Mouse (Mus musculus) myocyte (in vitro differentiated cells): ENCODE data around the gene Elmod3. TPM values are rescaled to one million over a fixed set of nuclear protein-coding genes. Genes with fewer than 3 reads are reported as not detected.

Experiments used
- H3K27me3 ChIP-seq: one replicate; pipeline ENCODE4 v1.6.1; 2011; ENCODE audit not compliant: control insufficient read depth, insufficient read depth, insufficient read length
- H3K36me3 ChIP-seq: one replicate; pipeline ENCODE4 v1.6.1; 2011; ENCODE audit not compliant: control insufficient read depth, insufficient read depth
- H3K4me2 ChIP-seq: one replicate; pipeline ENCODE4 v1.6.1; 2011; ENCODE audit warnings: low read depth, control low read depth
- H3K4me3 ChIP-seq: one replicate; pipeline ENCODE4 v1.5.1; 2011; ENCODE audit warnings: mild to moderate bottlenecking, control low read depth, moderate library complexity
- H3K79me2 ChIP-seq: one replicate; pipeline ENCODE4 v1.6.1; 2011; ENCODE audit not compliant: control insufficient read depth, insufficient read depth
- H3ac ChIP-seq: one replicate; pipeline ENCODE4 v1.6.1; 2011; ENCODE audit not compliant: control insufficient read depth, insufficient read length
- CEBPB ChIP-seq: IDR thresholded peaks from 2 replicates; pipeline ENCODE4 v1.6.1; 2011; ENCODE audit warnings: mild to moderate bottlenecking, moderate library complexity; ENCODE audit not compliant: poor library complexity, insufficient read depth, severe bottlenecking
- E2F4 ChIP-seq: IDR thresholded peaks from one replicate; pipeline ENCODE4 v1.6.1; 2011; ENCODE audit warnings: mild to moderate bottlenecking, control low read depth, moderate library complexity; ENCODE audit not compliant: insufficient read depth
- MAX ChIP-seq: IDR thresholded peaks from one replicate; pipeline ENCODE4 v1.6.1; 2011; ENCODE audit warnings: low read depth, mild to moderate bottlenecking, control low read depth
- MYOD1 ChIP-seq, 3 experiments: IDR thresholded peaks; one replicate each; pipeline ENCODE4 v1.6.1; 2011; ENCODE audit warnings: control low read depth in 2 of 3, low read depth in 2 of 3, mild to moderate bottlenecking in 2 of 3, moderate library complexity in 1 of 3; ENCODE audit not compliant: insufficient read length in 2 of 3, control insufficient read depth in 1 of 3
- MYOG ChIP-seq, 3 experiments: IDR thresholded peaks; one replicate each; pipeline ENCODE4 v1.6.1; 2011; ENCODE audit warnings: control low read depth in 2 of 3, low read depth in 2 of 3, mild to moderate bottlenecking in 2 of 3; ENCODE audit not compliant: insufficient read length in 2 of 3, control insufficient read depth in 1 of 3, insufficient read depth in 1 of 3
- POLR2A ChIP-seq: IDR thresholded peaks from one replicate; pipeline ENCODE4 v1.6.1; 2011; ENCODE audit warnings: low read depth, mild to moderate bottlenecking, control low read depth, moderate library complexity; ENCODE audit not compliant: insufficient read length
- POLR2AphosphoS2 ChIP-seq: IDR thresholded peaks from one replicate; pipeline ENCODE4 v1.6.1; 2011; ENCODE audit warnings: low read depth, control low read depth; ENCODE audit not compliant: insufficient read length
- REST ChIP-seq: IDR thresholded peaks from one replicate; pipeline ENCODE4 v1.6.1; 2011; ENCODE audit warnings: mild to moderate bottlenecking, control low read depth, moderate library complexity; ENCODE audit not compliant: insufficient read depth, insufficient read length
- SRF ChIP-seq: IDR thresholded peaks from one replicate; pipeline ENCODE4 v1.6.1; 2011; ENCODE audit warnings: low read depth; ENCODE audit not compliant: control insufficient read depth, insufficient read length
- TCF12 ChIP-seq: IDR thresholded peaks from one replicate; pipeline ENCODE4 v1.6.1; 2011; ENCODE audit warnings: mild to moderate bottlenecking, control low read depth; ENCODE audit not compliant: poor library complexity, insufficient read depth, severe bottlenecking
- TCF3 ChIP-seq: IDR thresholded peaks from one replicate; pipeline ENCODE4 v1.6.1; 2011; ENCODE audit warnings: low read depth, control low read depth; ENCODE audit not compliant: insufficient read length
- USF1 ChIP-seq: IDR thresholded peaks from one replicate; pipeline ENCODE4 v1.6.1; 2011; ENCODE audit warnings: low read depth, mild to moderate bottlenecking, control low read depth, moderate library complexity
- polyA plus RNA-seq: library from polyadenylated mRNA; unstranded; fragments of >200 nt; fragmentation: generic; extraction: Trizol; gene quantifications from one replicate; pipeline ENCODE4 v1.2.1, GENCODE M21; 2012; ENCODE audit warnings: missing spikeins

Gene Elmod3
- polyA plus RNA-seq, 1 experiment = 6.4 TPM

GRCm38 (mm10) chr6:72636940-72637339, 38.7 kb upstream of the Elmod3 start:
- H3K27me3 ChIP-seq = no peaks in the 10 kb centered on the region
- no peak overlapping the region for H3K4me2 ChIP-seq

GRCm38 (mm10) chr6:72635760-72636431, 37.7 kb upstream of the Elmod3 start:
- no peak overlapping the region for H3K4me3 ChIP-seq
- TF ChIP-seq SRF (no peak), TCF12 (no peak), REST (no peak), MYOD1 (IDR thresholded peaks at IDR 0.05; ENCODE audit: control insufficient read depth in 1 of 3, insufficient read length in 2 of 3, low read depth in 2 of 3) (no peak), TCF3 (no peak), USF1 (no peak), CEBPB (no peak), MYOG (IDR thresholded peaks at IDR 0.05; ENCODE audit: control insufficient read depth in 1 of 3, insufficient read depth in 1 of 3, insufficient read length in 2 of 3, low read depth in 2 of 3) (no peak), POLR2AphosphoS2 (no peak)
- no peak overlapping the region for H3K4me2 ChIP-seq
- H3K27me3 ChIP-seq = no peaks in the 10 kb centered on the region
- no peaks in the 10 kb centered on the region for H3K79me2 ChIP-seq
- peaks cover 2% of the 10 kb centered on the region for H3K36me3 ChIP-seq
- H3ac ChIP-seq = no peak overlapping the region

More at GRCm38 (mm10) chr6:72636940-72637339, 38.7 kb upstream of the Elmod3 start:
- Histone ChIP-seq H3K4me3 (no peak overlapping the region), H3ac (no peak overlapping the region), H3K79me2 (no peaks in the 10 kb centered on the region), H3K36me3 (no peaks in the 10 kb centered on the region)
- TF ChIP-seq POLR2AphosphoS2 (no peak), USF1 (no peak), TCF12 (no peak), MAX (no peak), REST (no peak), MYOG (IDR thresholded peaks at IDR 0.05; ENCODE audit: control insufficient read depth in 1 of 3, insufficient read depth in 1 of 3, insufficient read length in 2 of 3, low read depth in 2 of 3) (no peak), MYOD1 (IDR thresholded peaks at IDR 0.05; ENCODE audit: control insufficient read depth in 1 of 3, insufficient read length in 2 of 3, low read depth in 2 of 3) (no peak), CEBPB (no peak), TCF3 (no peak), SRF (no peak), E2F4 (no peak), POLR2A (no peak)

GRCm38 (mm10) chr6:72634311-72634710, 36.1 kb upstream of the Elmod3 start:
- no peak overlapping the region for H3K4me3 ChIP-seq
- H3ac ChIP-seq = no peak overlapping the region
- no peaks in the 10 kb centered on the region for H3K79me2 ChIP-seq
- peaks cover 13% of the 10 kb centered on the region for H3K36me3 ChIP-seq
- H3K4me2 ChIP-seq = no peak overlapping the region
- TF ChIP-seq POLR2A (no peak), MAX (no peak), E2F4 (no peak), MYOG (IDR thresholded peaks at IDR 0.05; ENCODE audit: control insufficient read depth in 1 of 3, insufficient read depth in 1 of 3, insufficient read length in 2 of 3, low read depth in 2 of 3) (no peak), MYOD1 (IDR thresholded peaks at IDR 0.05; ENCODE audit: control insufficient read depth in 1 of 3, insufficient read length in 2 of 3, low read depth in 2 of 3) (no peak), TCF3 (no peak), TCF12 (no peak), USF1 (no peak), CEBPB (no peak), SRF (no peak), POLR2AphosphoS2 (no peak), REST (no peak)
- no peaks in the 10 kb centered on the region for H3K27me3 ChIP-seq

- Histone ChIP-seq H3K4me3 (no peak overlapping the region), H3K79me2 (no peaks in the 10 kb centered on the region), H3K4me2 (no peak overlapping the region), H3K36me3 (peaks cover 22% of the 10 kb centered on the region), H3K27me3 (no peaks in the 10 kb centered on the region), H3ac (no peak overlapping the region)
- TF ChIP-seq MYOD1 (IDR thresholded peaks at IDR 0.05; ENCODE audit: control insufficient read depth in 1 of 3, insufficient read length in 2 of 3, low read depth in 2 of 3) (no peak), SRF (no peak), TCF3 (no peak), POLR2AphosphoS2 (no peak), POLR2A (no peak)
These were observed 33.5 kb upstream of the Elmod3 start for GRCm38 (mm10) chr6:72631700-72632099.

GRCm38 (mm10) chr6:72630961-72631360, 32.7 kb upstream of the Elmod3 start:
- H3K4me2 ChIP-seq = no peak overlapping the region
- H3K4me3 ChIP-seq = no peak overlapping the region
- peaks cover 22% of the 10 kb centered on the region for H3K36me3 ChIP-seq
- no peak for TF ChIP-seq CEBPB
- no peaks in the 10 kb centered on the region for H3K79me2 ChIP-seq
- H3ac ChIP-seq = no peak overlapping the region
- H3K27me3 ChIP-seq = no peaks in the 10 kb centered on the region
